Mouse (Mus musculus) hindbrain, embryonic 10.5 days (tissue): ENCODE results near the gene Slc50a1. TPM values are rescaled to one million over a fixed set of nuclear protein-coding genes. Genes with fewer than 3 reads are reported as not detected.
A peak's percentile ranks its signal among the peaks of the same experiment; 100 is the strongest.

Experiments used
- DNase-seq: peaks from one replicate; pipeline ENCODE4 v3.0.0-alpha.2; 2017; ENCODE audit warnings: low spot score
- H3K27ac ChIP-seq: fragments of 300-500 bp; sonication (generic); 2 replicates; pipeline ENCODE4 v1.5.1; 2016; ENCODE audit warnings: mild to moderate bottlenecking, moderate library complexity
- H3K27me3 ChIP-seq: fragments of 300-500 bp; sonication (generic); 2 replicates; pipeline ENCODE4 v1.6.1; 2016; ENCODE audit warnings: mild to moderate bottlenecking; ENCODE audit not compliant: poor library complexity, insufficient read depth, severe bottlenecking
- H3K36me3 ChIP-seq: fragments of 300-500 bp; sonication (generic); 2 replicates; pipeline ENCODE4 v1.6.1; 2016; ENCODE audit warnings: mild to moderate bottlenecking, moderate library complexity
- H3K4me1 ChIP-seq: fragments of 300-500 bp; sonication (generic); replicated peaks from 2 replicates; pipeline ENCODE4 v1.6.1; 2016; ENCODE audit warnings: mild to moderate bottlenecking
- H3K4me3 ChIP-seq: fragments of 300-500 bp; sonication (generic); 2 replicates; pipeline ENCODE4 v1.5.1; 2016; ENCODE audit warnings: mild to moderate bottlenecking, moderate library complexity
- H3K9me3 ChIP-seq: fragments of 300-500 bp; sonication (generic); 2 replicates; pipeline ENCODE4 v1.6.1; 2016; ENCODE audit warnings: mild to moderate bottlenecking, moderate library complexity
- WGBS: fragments of 180-500 bp; shearing (Covaris S2); methylation state at CpG from one replicate; pipeline ENCODE4 v1.1.7; 2016; 5-methylcytosine and 5-hydroxymethylcytosine counted together
- polyA plus RNA-seq: library from polyadenylated mRNA; unstranded; fragments of >200 nt; fragmentation: Nextera tagmentation; extraction: Ambion mirVana; gene quantifications from 2 replicates; pipeline ENCODE4 v1.2.1, GENCODE M21; 2016

Slc50a1 gene
- polyA plus RNA-seq, result 34.4 and 36.8 TPM in 2 replicates

- peak within 1 kb of the TSS; percentile 65 for H3K4me3 ChIP-seq
- peak within 1 kb of the TSS; percentile 89 for H3K27ac ChIP-seq
- H3K27me3 ChIP-seq, result peaks cover 36% of the 10 kb centered on the region
- 7% methylated on average over 39 of the region's 39 CpGs for WGBS
- H3K9me3 ChIP-seq, result no peaks in the 10 kb centered on the region
- peak; percentile 77 for DNase-seq
- H3K4me1 ChIP-seq, result peaks cover 50% of the 10 kb centered on the region
- H3K36me3 ChIP-seq, result peaks cover 13% of the 10 kb centered on the region
Observed at GRCm38 (mm10) chr3:89270051-89270755, at the start of gene Slc50a1. Gene Slc50a1 (minus strand): TSS chr3:89270570.

DNA sequence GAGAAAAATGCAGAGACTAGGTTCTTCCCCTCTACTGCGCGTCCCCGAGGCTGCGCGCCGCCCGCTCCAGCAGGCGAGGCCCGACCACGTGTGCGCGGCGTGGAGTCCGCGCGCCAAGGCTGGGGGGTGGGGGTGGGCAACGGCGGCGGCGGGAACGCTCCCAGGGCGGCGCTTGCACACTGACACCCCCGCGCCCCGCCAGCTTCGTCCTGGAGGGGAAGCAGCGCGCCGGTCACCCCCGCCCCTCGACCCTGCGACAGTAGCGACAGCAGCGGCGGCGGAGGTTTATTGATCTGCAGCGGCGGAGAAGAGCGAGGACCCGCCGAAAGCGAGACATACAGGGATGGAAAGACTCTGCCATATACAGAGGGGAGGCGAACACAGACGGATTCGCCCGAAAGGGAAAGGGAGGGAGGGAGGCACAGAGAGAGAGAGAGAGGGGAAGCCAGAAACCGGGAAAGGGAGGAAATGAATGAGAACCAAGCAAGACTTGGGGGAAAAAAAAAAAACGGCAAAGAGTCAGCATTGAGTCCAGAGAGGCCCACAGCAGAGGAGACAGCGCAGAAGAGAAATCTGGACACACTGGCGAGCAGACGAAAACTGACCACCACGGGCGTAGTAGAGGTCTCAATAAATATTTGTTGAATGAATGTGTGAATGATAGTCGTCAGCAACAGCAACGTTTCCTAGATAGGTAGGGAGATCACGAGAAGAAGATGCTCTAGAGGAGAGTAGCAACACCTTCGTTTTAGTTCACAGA is 49.4 kb upstream of the Slc50a1 start:
- Histone ChIP-seq H3K4me1 (peaks cover 87% of the 10 kb centered on the region), H3K27me3 (peaks cover 97% of the 10 kb centered on the region), H3K9me3 (no peaks in the 10 kb centered on the region), H3K27ac (peak overlapping the region; percentile 24; the same call in 1 of the 2 replicates), H3K36me3 (no peaks in the 10 kb centered on the region), H3K4me3 (peak overlapping the region; percentile 71)
- WGBS, result 4% methylated on average over 58 of the region's 58 CpGs
- peak; percentile 61 for DNase-seq

GRCm38 (mm10) chr3:89318971-89319590 is 48.7 kb upstream of the Slc50a1 start:
- 5% methylated on average over 21 of the region's 21 CpGs for WGBS
- Histone ChIP-seq H3K36me3 (no peaks in the 10 kb centered on the region), H3K4me1 (peaks cover 91% of the 10 kb centered on the region), H3K4me3 (peak overlapping the region; percentile 71), H3K9me3 (no peaks in the 10 kb centered on the region), H3K27ac (peak overlapping the region; percentile 24), H3K27me3 (peaks cover 94% of the 10 kb centered on the region)
- DNase-seq, result peak; percentile 40

GRCm38 (mm10) chr3:89318316-89318715 is 47.9 kb upstream of the Slc50a1 start:
- DNase-seq, result no peak
- 0 out of 2 replicates have a peak overlapping the region, but pooled peaks have one; percentile 71 for H3K4me3 ChIP-seq
- 69% methylated on average over 8 of the region's 8 CpGs for WGBS

DNA sequence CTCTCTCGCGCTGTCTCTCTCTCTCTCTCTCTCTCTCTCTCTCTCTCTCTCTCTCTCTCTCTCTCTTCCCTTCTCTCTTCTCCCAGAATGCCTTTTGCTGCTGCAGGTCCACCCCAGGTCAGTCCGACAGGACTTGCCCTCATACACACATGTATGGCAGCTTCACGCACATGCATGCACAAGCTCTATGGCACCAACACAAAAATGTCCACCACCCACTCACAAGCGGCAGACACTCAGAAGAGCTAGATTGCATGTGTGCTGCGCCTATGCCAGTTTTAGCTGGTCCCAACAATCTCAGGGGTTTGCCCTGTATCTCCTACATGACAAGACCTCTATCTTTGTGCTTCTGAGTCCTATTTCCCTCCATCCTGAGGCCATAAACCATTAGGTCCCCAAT is 46.9 kb upstream of the Slc50a1 start:
- Histone ChIP-seq H3K27ac (peak overlapping the region; percentile 13; the same call in 1 of the 2 replicates), H3K4me1 (peaks cover 79% of the 10 kb centered on the region), H3K9me3 (no peaks in the 10 kb centered on the region), H3K36me3 (no peaks in the 10 kb centered on the region), H3K27me3 (peaks cover 76% of the 10 kb centered on the region), H3K4me3 (peak overlapping the region; percentile 54)
- WGBS, result 58% methylated on average over 6 of the region's 6 CpGs
- DNase-seq, result no peak

More at GRCm38 (mm10) chr3:89318316-89318715, 47.9 kb upstream of the Slc50a1 start:
- Histone ChIP-seq H3K9me3 (no peaks in the 10 kb centered on the region), H3K4me1 (peaks cover 89% of the 10 kb centered on the region), H3K27ac (no peak overlapping the region), H3K27me3 (peaks cover 86% of the 10 kb centered on the region), H3K36me3 (no peaks in the 10 kb centered on the region)

DNA sequence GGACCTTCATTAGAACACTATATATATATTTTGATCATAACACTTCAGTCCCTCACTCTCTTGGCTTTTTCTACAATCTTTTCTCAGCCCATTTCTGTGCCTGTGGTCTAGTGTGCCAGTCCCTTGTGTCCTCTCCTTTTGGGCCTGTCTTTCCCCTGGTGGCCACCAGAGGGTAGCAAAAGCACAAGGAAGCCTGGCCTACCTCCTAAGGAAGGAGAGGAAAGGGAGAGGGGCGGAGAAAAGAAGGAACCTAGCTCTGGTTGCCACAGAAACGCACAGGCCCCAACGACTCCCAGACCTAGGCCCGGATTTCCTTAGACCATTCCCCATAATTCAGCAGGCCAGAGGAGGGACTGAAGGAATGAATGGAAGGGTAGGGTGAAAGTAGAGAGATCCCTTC is 46.5 kb upstream of the Slc50a1 start:
- WGBS, result 0% methylated on average over 4 of the region's 4 CpGs
- peak overlapping the region; percentile 54 for H3K4me3 ChIP-seq
- peaks cover 71% of the 10 kb centered on the region for H3K27me3 ChIP-seq
- no peaks in the 10 kb centered on the region for H3K36me3 ChIP-seq
- H3K27ac ChIP-seq, result peak overlapping the region; percentile 13; the same call in 1 of the 2 replicates
- peaks cover 74% of the 10 kb centered on the region for H3K4me1 ChIP-seq
- peak; percentile 88 for DNase-seq
- H3K9me3 ChIP-seq, result no peaks in the 10 kb centered on the region

- Histone ChIP-seq H3K27ac (peak overlapping the region; percentile 84; the same call in 1 of the 2 replicates), H3K27me3 (peaks cover 65% of the 10 kb centered on the region), H3K4me3 (peak overlapping the region; percentile 54), H3K4me1 (peaks cover 68% of the 10 kb centered on the region), H3K9me3 (no peaks in the 10 kb centered on the region), H3K36me3 (no peaks in the 10 kb centered on the region)
- peak; percentile 23 for DNase-seq
- 10% methylated on average over 40 of the region's 40 CpGs for WGBS
Observed at GRCm38 (mm10) chr3:89315930-89316831, 45.8 kb upstream of the Slc50a1 start.

- H3K9me3 ChIP-seq, result no peaks in the 10 kb centered on the region
- peaks cover 57% of the 10 kb centered on the region for H3K27me3 ChIP-seq
- 5% methylated on average over 26 of the region's 26 CpGs for WGBS
- H3K36me3 ChIP-seq, result no peaks in the 10 kb centered on the region
- peak overlapping the region; percentile 54 for H3K4me3 ChIP-seq
- H3K4me1 ChIP-seq, result peaks cover 60% of the 10 kb centered on the region
- DNase-seq, result peak; percentile 90
- peak overlapping the region; percentile 84 for H3K27ac ChIP-seq
Observed at GRCm38 (mm10) chr3:89315195-89315929, 45.0 kb upstream of the Slc50a1 start.

GRCm38 (mm10) chr3:89314791-89315190 is 44.4 kb upstream of the Slc50a1 start:
- peak overlapping the region; percentile 54 for H3K4me3 ChIP-seq
- peaks cover 54% of the 10 kb centered on the region for H3K4me1 ChIP-seq
- H3K27ac ChIP-seq, result peak overlapping the region; percentile 84
- H3K36me3 ChIP-seq, result no peaks in the 10 kb centered on the region
- 42% methylated on average over 2 of the region's 2 CpGs for WGBS
- no peaks in the 10 kb centered on the region for H3K9me3 ChIP-seq
- peaks cover 51% of the 10 kb centered on the region for H3K27me3 ChIP-seq
- DNase-seq, result no peak

DNA sequence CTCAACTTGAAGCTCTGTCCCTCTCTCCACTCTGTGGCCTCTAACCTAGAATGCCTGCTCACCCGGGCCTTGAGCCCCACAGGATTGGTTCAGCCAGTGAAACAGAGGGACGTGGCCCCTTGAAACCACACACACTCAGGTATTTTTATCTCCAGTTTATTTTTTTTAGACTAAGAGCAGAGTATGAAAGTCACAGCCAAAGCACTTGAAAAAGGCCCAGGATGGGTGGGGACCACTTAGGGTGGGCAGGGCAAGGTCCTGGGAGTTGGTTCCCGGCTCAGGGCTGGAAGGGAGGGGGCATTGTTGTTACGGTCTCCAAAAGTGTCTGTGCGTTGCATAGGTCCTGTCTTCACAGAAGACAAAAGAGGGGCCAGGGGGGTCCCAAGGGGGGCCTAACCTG is 44.0 kb upstream of the Slc50a1 start:
- H3K9me3 ChIP-seq, result no peaks in the 10 kb centered on the region
- no peak overlapping the region for H3K4me3 ChIP-seq
- H3K36me3 ChIP-seq, result no peaks in the 10 kb centered on the region
- H3K4me1 ChIP-seq, result peaks cover 50% of the 10 kb centered on the region
- DNase-seq, result no peak
- peaks cover 46% of the 10 kb centered on the region for H3K27me3 ChIP-seq
- H3K27ac ChIP-seq, result no peak overlapping the region
- 77% methylated on average over 5 of the region's 5 CpGs for WGBS

DNA sequence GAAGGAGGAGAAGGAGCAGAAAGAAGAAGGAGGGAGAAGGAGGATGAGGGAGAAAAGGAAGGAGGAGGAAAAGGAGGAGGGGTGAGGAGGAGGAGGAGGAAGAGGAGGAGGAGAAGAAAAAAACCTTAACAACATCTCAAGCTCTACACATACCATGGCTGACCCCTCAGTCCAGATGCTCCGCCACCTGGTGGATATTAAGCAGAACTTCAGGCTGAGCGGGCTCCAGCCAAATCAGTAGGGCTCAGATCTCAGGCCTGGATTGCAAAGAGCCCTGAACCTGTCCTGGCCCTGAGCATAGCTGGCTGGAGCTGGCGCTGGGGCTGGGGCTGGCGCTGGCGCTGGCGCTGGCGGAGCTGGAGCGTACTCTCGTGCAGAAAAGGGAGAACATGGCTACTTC is 37.7 kb upstream of the Slc50a1 start:
- Histone ChIP-seq H3K9me3 (no peaks in the 10 kb centered on the region), H3K27ac (no peak overlapping the region), H3K36me3 (no peaks in the 10 kb centered on the region), H3K27me3 (peaks cover 9% of the 10 kb centered on the region; the same call in 1 of the 2 replicates), H3K4me3 (no peak overlapping the region), H3K4me1 (peaks cover 27% of the 10 kb centered on the region)
- WGBS, result 3% methylated on average over 9 of the region's 9 CpGs
- peak; percentile 82 for DNase-seq
